In the genomic region with DNA sequence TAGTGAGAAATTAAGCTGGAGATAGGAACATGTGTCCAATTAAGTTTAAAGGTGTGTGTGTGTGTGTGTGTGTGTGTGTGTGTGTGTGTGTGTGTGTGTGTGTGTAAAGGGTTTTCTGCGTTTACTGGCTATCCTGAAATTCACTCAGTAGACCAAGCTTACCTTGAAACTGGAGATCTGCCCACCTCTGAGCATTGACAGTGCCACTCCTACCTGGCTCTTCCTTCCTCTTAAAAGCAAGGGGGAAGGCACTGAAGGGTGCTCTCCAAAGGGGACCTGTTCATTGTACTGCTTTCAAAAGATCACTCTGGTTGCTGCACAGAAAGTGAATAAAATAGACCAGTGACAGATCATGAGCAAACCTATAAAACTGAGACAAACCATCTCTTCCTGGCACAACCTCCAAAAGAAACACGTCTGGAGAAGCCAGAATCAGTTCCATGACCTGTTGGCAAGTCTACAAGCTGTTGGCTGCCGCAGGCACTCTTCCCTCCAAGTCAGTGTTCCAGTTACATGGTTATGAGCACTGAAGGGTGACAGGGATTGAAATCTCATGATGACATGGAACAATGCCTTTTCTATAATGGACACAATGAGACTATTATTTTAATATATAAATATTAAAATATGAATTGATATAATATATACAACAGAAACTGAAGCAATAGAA, we compare ENCODE assay signal across 36 mouse cellular contexts. TPM values are rescaled to one million over a fixed set of nuclear protein-coding genes. Genes with fewer than 3 reads are reported as not detected.
DNase-seq lines count a peak whose midpoint lies in the region; ATAC-seq and TF ChIP-seq lines count a peak whose summit lies in the region.
"Had no signal": no experiment of that assay in that cellular context is flagged by ENCODE, and none has a peak within 500 bp of the region (broad histone marks: within the 10 kb centered on the region; RNA-seq: fewer than 3 reads in every experiment).

No protein-coding gene starts in this region.

- H3K27me3 ChIP-seq in kidney, embryonic 14.5 days (ENCODE audit: control insufficient read depth, insufficient read depth, low read length), result no peaks in the 10 kb centered on the region
- no peaks in the 10 kb centered on the region for H3K27me3 ChIP-seq in liver, adult 2 months (ENCODE audit: control insufficient read depth, insufficient read depth, low read length)
- no peaks in the 10 kb centered on the region for H3K27me3 ChIP-seq in liver, embryonic 11.5 days (replicated peaks; ENCODE audit: control insufficient read depth, insufficient read depth, low read length)
- H3K27me3 ChIP-seq: embryonic facial prominence, embryonic 15.5 days; forebrain, embryonic 12.5 days; limb, embryonic 13.5 days; liver, embryonic 13.5 days; megakaryocyte, embryonic 14.5 days; midbrain, embryonic 12.5 days had no signal

- H3K4me1 ChIP-seq in kidney, embryonic 14.5 days (ENCODE audit: control insufficient read depth, insufficient read depth, low read length), result no peaks in the 10 kb centered on the region
- H3K4me1 ChIP-seq in liver, adult 2 months (ENCODE audit: control insufficient read depth, insufficient read depth, low read length), result no peaks in the 10 kb centered on the region
- H3K4me1 ChIP-seq in liver, embryonic 11.5 days (replicated peaks; ENCODE audit: control insufficient read depth, insufficient read depth, low read length), result no peaks in the 10 kb centered on the region
- H3K4me1 ChIP-seq: embryonic facial prominence, embryonic 10.5 days; embryonic facial prominence, embryonic 15.5 days; forebrain, embryonic 12.5 days; limb, embryonic 13.5 days; liver, embryonic 13.5 days; megakaryocyte, embryonic 14.5 days; midbrain, embryonic 12.5 days had no signal

- H3K27ac ChIP-seq in kidney, embryonic 14.5 days (ENCODE audit: low read depth, low read length), result no peak overlapping the region
- H3K27ac ChIP-seq in liver, adult 2 months (replicated peaks; ENCODE audit: insufficient read depth, low read depth, low read length), result no peak overlapping the region
- no peak overlapping the region for H3K27ac ChIP-seq in liver, embryonic 11.5 days (ENCODE audit: low read depth, low read length)
- H3K27ac ChIP-seq: embryonic facial prominence, embryonic 10.5 days; embryonic facial prominence, embryonic 15.5 days; forebrain, embryonic 12.5 days; limb, embryonic 13.5 days; liver, embryonic 13.5 days; midbrain, embryonic 12.5 days had no signal

- WGBS in kidney, embryonic 14.5 days, result 80% methylated on average over 3 of the region's 3 CpGs
- 38% methylated on average over 3 of the region's 3 CpGs for WGBS in liver, adult 2 months
- 62% methylated on average over 3 of the region's 3 CpGs for WGBS in liver, embryonic 11.5 days

- DNase-seq in cerebellum, postnatal 14 days, result peak; percentile 76 to 80
- DNase-seq in cerebellum, adult 9-10 months, result no peak
- peak; percentile 9 for DNase-seq in kidney, adult 18-20 months
- peak; percentile 40 for DNase-seq in liver, adult 2 months (ENCODE audit: extremely low read depth, low read depth, low spot score)
- DNase-seq in liver, embryonic 11.5 days (ENCODE audit: low spot score), result no peak
- DNase-seq in urinary bladder, postnatal 10 days (ENCODE audit: low spot score), result no peak
- DNase-seq: cerebellum, adult 8-10 months; forebrain, postnatal 0 days; gastrocnemius, postnatal 10 days; liver, embryonic 13.5 days; lung, adult 18-20 months; lung, postnatal 4 days; thymus, postnatal 4 days had no signal

- H3K9me3 ChIP-seq in kidney, embryonic 14.5 days (ENCODE audit: control insufficient read depth, low read length), result no peaks in the 10 kb centered on the region
- no peaks in the 10 kb centered on the region for H3K9me3 ChIP-seq in liver, embryonic 11.5 days (ENCODE audit: control insufficient read depth, low read length)
- H3K9me3 ChIP-seq: embryonic facial prominence, embryonic 10.5 days; embryonic facial prominence, embryonic 15.5 days; forebrain, embryonic 12.5 days; limb, embryonic 13.5 days; liver, embryonic 13.5 days; megakaryocyte, embryonic 14.5 days; midbrain, embryonic 12.5 days had no signal

- no peaks in the 10 kb centered on the region for H3K79me2 ChIP-seq in liver, adult 2 months (ENCODE audit: control insufficient read depth, insufficient read depth, low read length)

- no peak for ATAC-seq in kidney, embryonic 14.5 days (ENCODE audit: low FRiP score, low TSS enrichment)
- ATAC-seq in liver, embryonic 11.5 days (replicated peaks; ENCODE audit: low FRiP score), result no peak
- ATAC-seq: forebrain, postnatal 0 days; intestine, embryonic 16.5 days; lung, postnatal 0 days had no signal

- no peak for TF ChIP-seq POLR2A in liver, adult 2 months (IDR thresholded peaks at IDR 0.05; ENCODE audit: extremely low read depth, insufficient read depth, low read length)

- TF ChIP-seq CTCF in liver, adult 2 months (IDR thresholded peaks at IDR 0.05; ENCODE audit: low read depth, low read length), result no peak

- no peaks in the 10 kb centered on the region for H3K36me3 ChIP-seq in kidney, embryonic 14.5 days (ENCODE audit: control insufficient read depth, insufficient read depth, low read length)
- H3K36me3 ChIP-seq in liver, adult 2 months (ENCODE audit: control insufficient read depth, insufficient read depth, low read length), result no peaks in the 10 kb centered on the region
- no peaks in the 10 kb centered on the region for H3K36me3 ChIP-seq in liver, embryonic 11.5 days (ENCODE audit: control insufficient read depth, insufficient read depth, low read length)
- H3K36me3 ChIP-seq: embryonic facial prominence, embryonic 10.5 days; embryonic facial prominence, embryonic 15.5 days; forebrain, embryonic 12.5 days; limb, embryonic 13.5 days; liver, embryonic 13.5 days; midbrain, embryonic 12.5 days had no signal

- no peak overlapping the region for H3K9ac ChIP-seq in kidney, embryonic 14.5 days (ENCODE audit: low read depth, low read length)
- no peak overlapping the region for H3K9ac ChIP-seq in liver, adult 2 months (ENCODE audit: low read depth, low read length)
- no peak overlapping the region for H3K9ac ChIP-seq in liver, embryonic 11.5 days (ENCODE audit: low read depth, low read length)
- H3K9ac ChIP-seq: embryonic facial prominence, embryonic 15.5 days; forebrain, embryonic 12.5 days; forebrain, postnatal 0 days; limb, embryonic 13.5 days; liver, embryonic 13.5 days; midbrain, embryonic 12.5 days had no signal

- no peak overlapping the region for H3K4me3 ChIP-seq in kidney, embryonic 14.5 days (ENCODE audit: low read length)
- no peak overlapping the region for H3K4me3 ChIP-seq in liver, adult 2 months (ENCODE audit: insufficient read depth, low read depth, low read length)
- H3K4me3 ChIP-seq in liver, embryonic 11.5 days (ENCODE audit: low read depth, low read length), result no peak overlapping the region
- H3K4me3 ChIP-seq: embryonic facial prominence, embryonic 10.5 days; embryonic facial prominence, embryonic 15.5 days; forebrain, embryonic 12.5 days; limb, embryonic 13.5 days; liver, embryonic 13.5 days; megakaryocyte, embryonic 14.5 days; midbrain, embryonic 12.5 days had no signal

- H3K4me2 ChIP-seq in kidney, embryonic 14.5 days (replicated peaks; ENCODE audit: low read depth, low read length), result no peak overlapping the region
- no peak overlapping the region for H3K4me2 ChIP-seq in liver, embryonic 11.5 days
- H3K4me2 ChIP-seq: embryonic facial prominence, embryonic 15.5 days; forebrain, embryonic 12.5 days; limb, embryonic 13.5 days; liver, embryonic 13.5 days; midbrain, embryonic 12.5 days had no signal

RNA-seq across cellular contexts. Expression of a gene that starts 11.6 kb away (rescaled TPM):
- polyA plus RNA-seq in kidney, embryonic 14.5 days (2014; fragmentation: Nextera tagmentation; extraction: Ambion mirVana), result not detected in 2 replicates
- total RNA-seq in liver, adult 2 months (2014; rRNA removed), result not detected in 2 replicates
- not detected in 2 replicates for polyA plus RNA-seq in liver, adult 2 months (2012; rRNA removed)
- not detected in 2 replicates for polyA plus RNA-seq in liver, embryonic 11.5 days (2014; fragmentation: Nextera tagmentation; extraction: Ambion mirVana)
- total RNA-seq: adrenal gland, adult 18-20 months; forebrain, postnatal 0 days; gastrocnemius, postnatal 10 days; heart, postnatal 25 days; left cerebral cortex, adult 18-20 months; MEL; monocyte, adult 5-6 weeks had no signal
- polyA plus RNA-seq: embryonic facial prominence, embryonic 10.5 days; forebrain, embryonic 12.5 days; forebrain, postnatal 0 days; gonadal fat pad, adult 2 months; heart, embryonic 14.5 days; hindbrain, embryonic 11.5 days; intestine, embryonic 16.5 days; liver, embryonic 13.5 days; lung, postnatal 0 days; midbrain, embryonic 12.5 days; neural tube, embryonic 14.5 days had no signal

RNA-seq across cellular contexts. Expression of a gene that starts 22.0 kb away (rescaled TPM):
- polyA plus RNA-seq in kidney, embryonic 14.5 days (2014; fragmentation: Nextera tagmentation; extraction: Ambion mirVana), result not detected in 2 replicates
- total RNA-seq in liver, adult 2 months (2014; rRNA removed), result not detected in 2 replicates
- polyA plus RNA-seq in liver, adult 2 months (2012; rRNA removed), result not detected in 2 replicates
- polyA plus RNA-seq in liver, embryonic 11.5 days (2014; fragmentation: Nextera tagmentation; extraction: Ambion mirVana), result not detected in 2 replicates
- total RNA-seq: adrenal gland, adult 18-20 months; adrenal gland, postnatal 4 days; forebrain, postnatal 0 days; gastrocnemius, postnatal 10 days; heart, postnatal 25 days; layer of hippocampus, adult 18-20 months; layer of hippocampus, postnatal 10 days; left cerebral cortex, adult 18-20 months; left cerebral cortex, postnatal 14 days; MEL; monocyte, adult 5-6 weeks had no signal
- polyA plus RNA-seq: embryonic facial prominence, embryonic 10.5 days; forebrain, embryonic 12.5 days; forebrain, postnatal 0 days; gonadal fat pad, adult 2 months; heart, embryonic 14.5 days; hindbrain, embryonic 11.5 days; intestine, embryonic 16.5 days; limb, embryonic 13.5 days; liver, embryonic 13.5 days; lung, postnatal 0 days; midbrain, embryonic 12.5 days; neural tube, embryonic 14.5 days; thymus, postnatal 0 days had no signal

Comparison
In these comparisons a context has a peak if more than half of its experiments do, and no peak if none do; other contexts are left out.
1. DNase-seq: peak in cerebellum, postnatal 14 days (2 of 2), kidney, adult 18-20 months (single experiment) and liver, adult 2 months (single experiment); none in cerebellum, adult 9-10 months (single experiment), liver, embryonic 11.5 days (single experiment) and urinary bladder, postnatal 10 days (single experiment).